Mouse (Mus musculus) kidney, embryonic 16.5 days (tissue): Measurements from ENCODE around the gene Actr8. TPM values are rescaled to one million over a fixed set of nuclear protein-coding genes. Genes with fewer than 3 reads are reported as not detected.

ENCODE experiments used
- ATAC-seq: fragments of 200-750 bp; cut with Nextera tagmentation; 2 replicates; pipeline ENCODE4 v1.8.0; 2017; ENCODE audit warnings: moderate TSS enrichment; ENCODE audit not compliant: low FRiP score, low TSS enrichment
- H3K27ac ChIP-seq: fragments of 300-500 bp; sonication (generic); 2 replicates; pipeline ENCODE4 v1.5.1; 2014; ENCODE audit warnings: low read length
- H3K27me3 ChIP-seq: fragments of 300-500 bp; sonication (generic); 2 replicates; pipeline ENCODE4 v1.6.1; 2014; ENCODE audit warnings: low read length, control low read depth, mixed read lengths; ENCODE audit not compliant: insufficient read depth
- H3K36me3 ChIP-seq: fragments of 300-500 bp; sonication (generic); 2 replicates; pipeline ENCODE4 v1.6.1; 2014; ENCODE audit warnings: low read length, control low read depth, mixed read lengths; ENCODE audit not compliant: insufficient read depth
- H3K4me1 ChIP-seq: fragments of 300-500 bp; sonication (generic); 2 replicates; pipeline ENCODE4 v1.6.1; 2014; ENCODE audit warnings: low read length, control low read depth, mixed read lengths; ENCODE audit not compliant: insufficient read depth
- H3K4me2 ChIP-seq: fragments of 300-500 bp; sonication (generic); replicated peaks from 2 replicates; pipeline ENCODE4 v1.6.1; 2014; ENCODE audit warnings: low read depth, low read length
- H3K4me3 ChIP-seq: fragments of 300-500 bp; sonication (generic); 2 replicates; pipeline ENCODE4 v1.5.1; 2014; ENCODE audit warnings: mild to moderate bottlenecking, low read length
- H3K9ac ChIP-seq: fragments of 300-500 bp; sonication (generic); replicated peaks from 2 replicates; pipeline ENCODE4 v1.6.1; 2014; ENCODE audit warnings: low read length
- H3K9me3 ChIP-seq: fragments of 300-500 bp; sonication (generic); 2 replicates; pipeline ENCODE4 v1.6.1; 2016; ENCODE audit warnings: low read length, control low read depth
- WGBS: fragments of 180-500 bp; shearing (Covaris S2); extraction: QIAGEN DNeasy Blood & Tissue Kit; methylation state at CpG from one replicate; pipeline ENCODE4 v1.1.7; 2014; 5-methylcytosine and 5-hydroxymethylcytosine counted together
- polyA plus RNA-seq: library from polyadenylated mRNA; unstranded; fragments of >200 nt; fragmentation: Nextera tagmentation; extraction: Ambion mirVana; gene quantifications from 2 replicates; pipeline ENCODE4 v1.2.1, GENCODE M21; 2015

The Actr8 gene
- polyA plus RNA-seq, 1 experiment from 2014 or later, result 75.5 TPM

DNA sequence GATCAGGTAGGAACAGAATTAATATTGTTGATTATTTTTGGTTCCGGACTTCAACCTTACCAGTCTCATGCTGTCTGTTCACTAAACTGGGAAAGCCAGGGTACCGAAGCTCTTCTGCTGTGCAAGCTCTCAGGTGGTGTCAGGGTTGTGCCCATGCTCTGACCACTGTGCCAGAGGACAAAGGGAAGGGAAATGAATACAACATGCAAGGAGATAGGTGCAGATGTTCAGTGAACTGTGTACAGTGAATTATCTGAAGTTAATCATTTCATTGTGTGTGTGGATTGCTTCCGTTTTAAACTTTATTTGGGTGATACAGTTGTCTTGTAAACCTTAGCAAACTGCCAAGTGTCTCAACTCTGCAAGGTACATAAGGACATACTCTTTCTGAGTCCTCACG is 10.2 kb downstream of the Actr8 start:
- Histone ChIP-seq H3K9ac (no peak overlapping the region), H3K27me3 (no peaks in the 10 kb centered on the region), H3K27ac (no peak overlapping the region), H3K4me2 (no peak overlapping the region), H3K36me3 (peaks cover 87% of the 10 kb centered on the region), H3K4me3 (no peak overlapping the region), H3K4me1 (no peaks in the 10 kb centered on the region), H3K9me3 (no peaks in the 10 kb centered on the region)
- whole genome bisulfite sequencing, result 94% methylated on average over 4 of the region's 4 CpGs
- no peak for ATAC-seq

DNA sequence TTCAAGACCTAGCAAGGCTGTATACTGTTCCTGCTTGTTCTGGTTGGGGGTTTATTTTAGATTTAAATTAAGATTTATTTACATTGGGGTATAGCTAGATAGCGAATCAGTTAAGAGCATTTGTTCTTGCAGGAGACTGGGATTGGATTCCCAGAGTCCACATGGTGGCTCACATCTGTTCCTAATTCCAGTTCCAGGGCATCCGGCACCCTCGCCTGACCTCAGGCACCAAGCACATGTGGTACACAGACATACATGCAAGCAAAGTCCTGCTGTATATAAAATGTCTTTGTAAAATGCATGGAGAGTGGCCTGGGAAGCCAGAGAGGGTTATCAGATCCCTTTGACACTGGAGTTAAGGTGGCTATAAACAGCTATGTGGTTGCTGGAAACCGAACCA is 16.8 kb downstream of the Actr8 start:
- H3K9ac ChIP-seq, result no peak overlapping the region
- H3K4me3 ChIP-seq, result no peak overlapping the region
- WGBS, result 81% methylated on average over 4 of the region's 4 CpGs
- no peak for ATAC-seq
- H3K4me2 ChIP-seq, result no peak overlapping the region
- peaks cover 58% of the 10 kb centered on the region for H3K36me3 ChIP-seq
- H3K9me3 ChIP-seq, result no peaks in the 10 kb centered on the region
- no peaks in the 10 kb centered on the region for H3K4me1 ChIP-seq
- no peak overlapping the region for H3K27ac ChIP-seq
- H3K27me3 ChIP-seq, result no peaks in the 10 kb centered on the region

GRCm38 (mm10) chr14:29996000-29996751 is 18.0 kb downstream of the Actr8 start:
- ATAC-seq, result peak; percentile 93
- WGBS, result 75% methylated on average over 11 of the region's 11 CpGs
- H3K4me2 ChIP-seq, result no peak overlapping the region
- H3K27me3 ChIP-seq, result no peaks in the 10 kb centered on the region
- peak overlapping the region; percentile 35 for H3K27ac ChIP-seq
- no peaks in the 10 kb centered on the region for H3K4me1 ChIP-seq
- no peak overlapping the region for H3K4me3 ChIP-seq
- no peaks in the 10 kb centered on the region for H3K9me3 ChIP-seq
- peaks cover 46% of the 10 kb centered on the region for H3K36me3 ChIP-seq
- H3K9ac ChIP-seq, result no peak overlapping the region

- H3K9ac ChIP-seq, result no peak overlapping the region
- H3K27ac ChIP-seq, result no peak overlapping the region
- no peaks in the 10 kb centered on the region for H3K4me1 ChIP-seq
- no peaks in the 10 kb centered on the region for H3K9me3 ChIP-seq
- no peak overlapping the region for H3K4me3 ChIP-seq
- ATAC-seq, result no peak
- H3K36me3 ChIP-seq, result peaks cover 41% of the 10 kb centered on the region
- H3K27me3 ChIP-seq, result no peaks in the 10 kb centered on the region
- H3K4me2 ChIP-seq, result no peak overlapping the region
Measured at GRCm38 (mm10) chr14:29997345-29997744, 19.2 kb downstream of the Actr8 start.

DNA sequence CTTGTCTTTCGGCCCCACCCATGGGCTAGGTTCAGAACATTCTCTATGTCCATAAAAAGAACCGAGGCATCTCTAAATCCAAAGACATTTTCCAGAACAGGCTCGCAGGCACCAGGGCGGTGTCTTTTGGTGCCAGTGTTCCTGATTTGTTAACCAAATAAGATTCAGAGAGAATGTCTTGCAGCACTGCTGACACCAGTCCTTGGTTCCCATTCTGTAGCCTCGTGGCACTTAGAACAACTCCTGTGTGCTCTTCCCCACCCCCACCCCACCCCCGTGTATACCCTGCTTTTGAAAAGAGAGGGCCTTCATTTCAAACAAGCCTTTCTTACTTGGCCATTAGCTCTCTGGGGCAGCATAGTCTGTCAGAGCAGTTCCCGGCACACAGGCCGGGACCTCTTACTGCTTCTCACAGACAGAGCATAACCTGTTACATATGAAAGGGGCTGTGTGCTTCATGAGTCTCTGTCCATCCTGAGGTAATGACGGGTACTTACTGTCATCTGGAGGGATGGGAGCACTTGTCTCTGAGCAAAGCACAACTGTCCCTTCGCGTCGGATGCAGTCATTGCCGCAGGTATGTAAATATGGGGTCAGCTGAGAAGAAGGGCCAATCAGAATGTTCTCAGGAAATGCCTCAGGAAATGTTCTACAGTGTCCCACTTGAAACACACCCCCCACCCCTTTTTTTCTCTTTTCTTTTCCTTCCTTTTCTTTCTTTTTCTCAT is 20.8 kb downstream of the Actr8 start:
- Histone ChIP-seq H3K4me3 (no peak overlapping the region), H3K4me2 (no peak overlapping the region), H3K4me1 (no peaks in the 10 kb centered on the region), H3K9ac (no peak overlapping the region), H3K27ac (no peak overlapping the region), H3K9me3 (no peaks in the 10 kb centered on the region), H3K27me3 (no peaks in the 10 kb centered on the region), H3K36me3 (peaks cover 27% of the 10 kb centered on the region)
- no peak for ATAC-seq
- WGBS, result 86% methylated on average over 13 of the region's 13 CpGs

DNA sequence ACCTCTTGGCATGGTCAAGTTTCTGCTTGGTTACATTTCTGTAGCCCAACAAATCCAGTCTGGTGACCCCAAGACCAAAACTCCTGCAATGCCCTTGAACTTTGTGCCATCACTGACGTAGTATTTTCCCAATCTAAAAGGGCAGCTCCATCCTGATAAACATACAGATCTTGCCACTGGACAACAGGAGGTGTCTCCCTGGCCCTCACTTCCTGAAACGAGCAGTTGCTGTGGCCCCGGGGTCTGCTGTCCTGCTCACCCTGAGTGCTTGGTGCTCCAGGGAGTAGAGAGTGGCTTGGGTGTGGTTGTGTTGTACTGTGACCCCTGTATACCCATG is 21.3 kb downstream of the Actr8 start:
- no peak for ATAC-seq
- H3K9me3 ChIP-seq, result no peaks in the 10 kb centered on the region
- H3K4me3 ChIP-seq, result no peak overlapping the region
- H3K27me3 ChIP-seq, result no peaks in the 10 kb centered on the region
- H3K4me2 ChIP-seq, result no peak overlapping the region
- H3K36me3 ChIP-seq, result peaks cover 23% of the 10 kb centered on the region
- 84% methylated on average over 3 of the region's 3 CpGs for WGBS
- H3K9ac ChIP-seq, result no peak overlapping the region
- no peak overlapping the region for H3K27ac ChIP-seq
- H3K4me1 ChIP-seq, result no peaks in the 10 kb centered on the region

DNA sequence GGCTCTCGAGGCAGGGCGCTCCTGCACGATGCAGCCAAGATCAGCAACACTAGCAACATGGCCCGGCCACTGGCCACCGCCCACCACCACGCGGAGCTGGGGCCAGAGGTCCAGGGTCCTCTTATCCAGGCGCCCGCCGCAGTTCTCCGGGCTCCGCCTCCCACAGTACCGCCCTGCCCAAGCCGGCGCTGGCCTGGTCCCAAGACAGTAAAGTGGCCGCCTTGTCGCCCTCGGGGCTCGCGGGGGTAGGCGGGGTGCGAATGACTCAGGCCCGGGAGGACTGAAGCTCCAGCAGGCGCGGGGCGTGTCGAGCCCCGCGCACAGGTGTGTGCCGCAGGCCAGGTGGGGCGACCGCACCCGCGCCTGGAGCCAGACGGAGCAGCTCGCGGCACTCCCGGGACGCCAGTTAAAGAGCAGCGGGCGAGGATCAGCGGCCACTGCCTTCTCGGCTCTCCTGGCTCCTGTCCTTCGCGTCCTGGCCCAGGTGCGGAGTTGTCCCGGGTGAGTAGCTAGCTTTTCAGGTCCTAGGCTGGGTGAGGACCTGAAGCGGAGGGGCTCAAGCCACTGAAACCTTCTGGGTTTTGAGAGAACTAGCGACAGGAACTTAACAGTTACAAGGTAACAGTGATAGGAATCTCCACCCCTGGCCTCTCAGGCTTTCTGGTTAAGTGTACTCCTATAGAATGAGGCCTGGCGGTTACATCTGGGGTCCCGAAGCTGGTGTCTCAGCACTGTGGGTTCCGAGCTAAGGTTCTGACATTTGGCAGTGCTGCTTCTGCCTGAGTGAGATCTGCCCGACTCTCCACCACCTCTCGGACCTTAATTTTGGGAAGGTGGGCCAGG is 30.8 kb downstream of the Actr8 start, which contains the start of the genes Il17rb and Chdh:
TSS of gene Il17rb (minus strand) at position 164 of the 843 bp plus-strand sequence.
TSS of gene Chdh (plus strand) at position 291 of the 843 bp plus-strand sequence.
- H3K4me3 ChIP-seq, result peak within 1 kb of the TSS; percentile 50
- H3K27me3 ChIP-seq, result 0 out of 2 replicates have a peak, but pooled peaks cover 3% of the 10 kb centered on the region
- ATAC-seq, result peak; percentile 73
- peak within 1 kb of the TSS; percentile 85 for H3K4me2 ChIP-seq
- peaks cover 8% of the 10 kb centered on the region; the same call in 1 of the 2 replicates for H3K4me1 ChIP-seq
- no peaks in the 10 kb centered on the region for H3K36me3 ChIP-seq
- WGBS, result 8% methylated on average over 51 of the region's 54 CpGs
- peak within 1 kb of the TSS; percentile 66 for H3K9ac ChIP-seq
- H3K9me3 ChIP-seq, result no peaks in the 10 kb centered on the region
- peak within 1 kb of the TSS; percentile 84 for H3K27ac ChIP-seq

GRCm38 (mm10) chr14:30009864-30010560 is 31.9 kb downstream of the Actr8 start:
- Histone ChIP-seq H3K4me1 (peaks cover 8% of the 10 kb centered on the region; the same call in 1 of the 2 replicates), H3K4me2 (0 out of 2 replicates have a peak overlapping the region, but pooled peaks have one; percentile 6), H3K36me3 (no peaks in the 10 kb centered on the region), H3K9me3 (no peaks in the 10 kb centered on the region), H3K9ac (no peak overlapping the region), H3K4me3 (no peak overlapping the region), H3K27me3 (0 out of 2 replicates have a peak, but pooled peaks cover 3% of the 10 kb centered on the region), H3K27ac (peak overlapping the region; percentile 84)
- 60% methylated on average over 10 of the region's 10 CpGs for WGBS
- ATAC-seq, result peak; percentile 70
